In genomic region chr17:73949498-73949897, GRCm38 (mm10) we compare ENCODE assay signal across 8 mouse cellular contexts. TPM values are rescaled to one million over a fixed set of nuclear protein-coding genes. Genes with fewer than 3 reads are reported as not detected.
A peak's percentile ranks its signal among the peaks of the same experiment; 100 is the strongest.
DNase-seq lines count a peak whose midpoint lies in the region; ATAC-seq and TF ChIP-seq lines count a peak whose summit lies in the region.

No protein-coding gene starts in this region.

- intact Hi-C loops in left cerebral cortex, postnatal 36 days (cut with DNase I), result no loop called here

- no peak overlapping the region for H3K4me2 ChIP-seq in hindbrain, embryonic 14.5 days (replicated peaks)
- H3K4me2 ChIP-seq in hindbrain, embryonic 12.5 days (replicated peaks), result no peak overlapping the region
- no peak overlapping the region for H3K4me2 ChIP-seq in limb, embryonic 14.5 days (replicated peaks; ENCODE audit: low read depth, low read length, severe bottlenecking)
- no peak overlapping the region for H3K4me2 ChIP-seq in neural tube, embryonic 15.5 days

- WGBS in hindbrain, embryonic 14.5 days, result 77% methylated on average over 4 of the region's 4 CpGs
- WGBS in hindbrain, embryonic 12.5 days, result 72% methylated on average over 4 of the region's 4 CpGs
- 52% methylated on average over 4 of the region's 4 CpGs for WGBS in limb, embryonic 14.5 days
- WGBS in neural tube, embryonic 15.5 days, result 65% methylated on average over 4 of the region's 4 CpGs

- no peak overlapping the region for H3K9ac ChIP-seq in hindbrain, embryonic 14.5 days
- H3K9ac ChIP-seq in hindbrain, embryonic 12.5 days, result no peak overlapping the region
- H3K9ac ChIP-seq in limb, embryonic 14.5 days (ENCODE audit: low read depth, low read length, severe bottlenecking), result no peak overlapping the region
- H3K9ac ChIP-seq in neural tube, embryonic 15.5 days (replicated peaks), result no peak overlapping the region

- no peaks in the 10 kb centered on the region for H3K27me3 ChIP-seq in hindbrain, embryonic 14.5 days (ENCODE audit: control insufficient read depth, insufficient read depth, low read length)
- H3K27me3 ChIP-seq in hindbrain, embryonic 12.5 days, result no peaks in the 10 kb centered on the region
- no peaks in the 10 kb centered on the region for H3K27me3 ChIP-seq in limb, embryonic 14.5 days (ENCODE audit: control insufficient read depth, insufficient read depth, low read length)
- H3K27me3 ChIP-seq in neural tube, embryonic 15.5 days (replicated peaks), result no peaks in the 10 kb centered on the region

- H3K4me1 ChIP-seq in hindbrain, embryonic 14.5 days (replicated peaks; ENCODE audit: control insufficient read depth, insufficient read depth, low read length), result no peaks in the 10 kb centered on the region
- no peaks in the 10 kb centered on the region for H3K4me1 ChIP-seq in hindbrain, embryonic 12.5 days
- peaks cover 4% of the 10 kb centered on the region; the same call in 1 of the 2 replicates for H3K4me1 ChIP-seq in limb, embryonic 14.5 days (ENCODE audit: control insufficient read depth, insufficient read depth, low read length)
- H3K4me1 ChIP-seq in neural tube, embryonic 15.5 days, result no peaks in the 10 kb centered on the region

- ATAC-seq in hindbrain, embryonic 14.5 days (ENCODE audit: low FRiP score), result no peak
- no peak for ATAC-seq in hindbrain, embryonic 12.5 days (ENCODE audit: low FRiP score)
- peak; percentile 64 for ATAC-seq in activated CD4-positive, CD25-positive, alpha-beta regulatory T cell, adult 4 months
- peak; percentile 62; the same call in 1 of the 2 replicates for ATAC-seq in limb, embryonic 14.5 days (ENCODE audit: low FRiP score, low read depth)
- no peak for ATAC-seq in neural tube, embryonic 15.5 days (ENCODE audit: low FRiP score)

- no peak overlapping the region for H3K4me3 ChIP-seq in hindbrain, embryonic 14.5 days (replicated peaks; ENCODE audit: low read length)
- H3K4me3 ChIP-seq in hindbrain, embryonic 12.5 days, result no peak overlapping the region
- H3K4me3 ChIP-seq in limb, embryonic 14.5 days (replicated peaks; ENCODE audit: low read length), result no peak overlapping the region
- H3K4me3 ChIP-seq in neural tube, embryonic 15.5 days (replicated peaks), result no peak overlapping the region

- no peaks in the 10 kb centered on the region for H3K9me3 ChIP-seq in hindbrain, embryonic 14.5 days (ENCODE audit: control insufficient read depth, low read length)
- H3K9me3 ChIP-seq in hindbrain, embryonic 12.5 days (replicated peaks), result no peaks in the 10 kb centered on the region
- H3K9me3 ChIP-seq in limb, embryonic 14.5 days (ENCODE audit: control insufficient read depth, low read length), result no peaks in the 10 kb centered on the region
- H3K9me3 ChIP-seq in neural tube, embryonic 15.5 days (replicated peaks), result no peaks in the 10 kb centered on the region

- no peaks in the 10 kb centered on the region for H3K36me3 ChIP-seq in hindbrain, embryonic 14.5 days (replicated peaks; ENCODE audit: control insufficient read depth, insufficient read depth)
- H3K36me3 ChIP-seq in hindbrain, embryonic 12.5 days, result no peaks in the 10 kb centered on the region
- H3K36me3 ChIP-seq in limb, embryonic 14.5 days (ENCODE audit: control insufficient read depth, insufficient read depth, low read length), result no peaks in the 10 kb centered on the region
- no peaks in the 10 kb centered on the region for H3K36me3 ChIP-seq in neural tube, embryonic 15.5 days

- no peak for TF ChIP-seq POLR2A in limb, embryonic 14.5 days (IDR thresholded peaks at IDR 0.05; ENCODE audit: borderline replicate concordance, extremely low read depth, insufficient read depth, insufficient read length)

- no peak overlapping the region for H3K27ac ChIP-seq in hindbrain, embryonic 14.5 days
- H3K27ac ChIP-seq in hindbrain, embryonic 12.5 days, result no peak overlapping the region
- H3K27ac ChIP-seq in limb, embryonic 14.5 days (replicated peaks; ENCODE audit: low read depth, low read length), result no peak overlapping the region
- H3K27ac ChIP-seq in neural tube, embryonic 15.5 days (replicated peaks), result no peak overlapping the region

- peak; percentile 26 for DNase-seq in hindbrain, embryonic 14.5 days (ENCODE audit: low spot score)
- peak; percentile 13 for DNase-seq in A20 (ENCODE audit: low read depth, low spot score)
- peak; percentile 47 for DNase-seq in limb, embryonic 14.5 days (ENCODE audit: low spot score)
- DNase-seq in thymus, postnatal 4 days, result no peak
- no peak for DNase-seq in left cerebral cortex, postnatal 36 days (ENCODE audit: low spot score in 2 of 2)

RNA-seq across cellular contexts. Expression of gene Xdh, which starts 0.5 kb away (rescaled TPM):
- polyA plus RNA-seq in hindbrain, embryonic 14.5 days (2014; fragmentation: Nextera tagmentation; extraction: Ambion mirVana), result 0.16 and 0.24 TPM in 2 replicates
- 0.18 and 0.31 TPM in 2 replicates for polyA plus RNA-seq in hindbrain, embryonic 12.5 days (2016; fragmentation: Nextera tagmentation; extraction: Ambion mirVana)
- 10 to 100 TPM; 19.1 to 39.8 TPM for polyA plus RNA-seq in activated CD4-positive, CD25-positive, alpha-beta regulatory T cell, adult 4 months (2017; shearing (Covaris generic))
- polyA plus RNA-seq in limb, embryonic 14.5 days (2012; rRNA removed), result 0.72 and 1.5 TPM in 2 replicates
- polyA plus RNA-seq in limb, embryonic 14.5 days (2014; fragmentation: Nextera tagmentation; extraction: Ambion mirVana), result 1.1 and 1.5 TPM in 2 replicates
- total RNA-seq in left cerebral cortex, postnatal 36 days (2021), result 10 to 100 TPM in 1 of 2 experiments, 1 to 10 TPM in 1; 5.5 to 14.9 TPM
- 0.47 and 1.5 TPM in 2 replicates for polyA plus RNA-seq in neural tube, embryonic 15.5 days (2015; fragmentation: Nextera tagmentation; extraction: Ambion mirVana)

Comparison
In these comparisons a context has a peak if more than half of its experiments do, and no peak if none do; other contexts are left out.
1. ATAC-seq: peak in activated CD4-positive, CD25-positive, alpha-beta regulatory T cell, adult 4 months (single experiment) and limb, embryonic 14.5 days (single experiment); none in hindbrain, embryonic 14.5 days (single experiment), hindbrain, embryonic 12.5 days (single experiment) and neural tube, embryonic 15.5 days (single experiment).
2. DNase-seq: peak in hindbrain, embryonic 14.5 days (single experiment), A20 (single experiment) and limb, embryonic 14.5 days (single experiment); none in thymus, postnatal 4 days (single experiment) and left cerebral cortex, postnatal 36 days (0 of 2).